Mouse (Mus musculus) spleen, adult 2 months (tissue): ENCODE results near the gene Arsb.

Experiments used
- CTCF ChIP-seq: fragments of 200-500 bp; IDR thresholded peaks from 2 replicates; pipeline ENCODE4 v1.5.1; 2011; ENCODE audit warnings: mild to moderate bottlenecking, inconsistent platforms; ENCODE audit not compliant: insufficient read depth, insufficient read length, insufficient replicate concordance; ENCODE audit errors: extremely low read depth
- POLR2A ChIP-seq: fragments of 200-500 bp; IDR thresholded peaks from 2 replicates; pipeline ENCODE4 v1.6.1; 2011; ENCODE audit warnings: low read depth, low read length, inconsistent platforms

- no peak for TF ChIP-seq CTCF
- TF ChIP-seq POLR2A = no peak
Observed at GRCm38 (mm10) chr13:93837481-93838225, 66.2 kb downstream of the Arsb start.
